10 mouse cellular contexts compared by ENCODE assay signal in the genomic region with DNA sequence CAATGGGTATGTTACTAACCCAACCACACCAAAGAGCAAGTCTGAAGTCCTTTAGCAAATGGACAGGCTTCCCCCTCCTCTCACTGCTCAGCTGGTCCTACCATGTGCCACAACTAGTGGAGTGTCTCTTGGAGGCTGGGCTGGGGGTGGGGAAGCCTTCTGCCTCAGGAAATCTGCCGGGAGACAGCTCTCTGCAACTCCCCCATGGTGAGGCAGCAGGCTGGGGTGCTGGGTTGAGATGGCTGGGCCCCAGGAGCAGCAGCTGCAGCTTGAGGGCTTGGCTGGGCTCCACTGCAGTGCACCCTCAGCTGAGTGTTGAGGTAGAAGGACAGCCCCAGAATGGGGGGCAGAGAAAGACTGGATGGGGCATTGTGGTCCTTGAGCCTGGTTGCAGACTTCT. TPM values are rescaled to one million over a fixed set of nuclear protein-coding genes. Genes with fewer than 3 reads are reported as not detected.
DNase-seq lines count a peak whose midpoint lies in the region; ATAC-seq and TF ChIP-seq lines count a peak whose summit lies in the region.
"Had no signal": no experiment of that assay in that cellular context is flagged by ENCODE, and none has a peak within 500 bp of the region (broad histone marks: within the 10 kb centered on the region; RNA-seq: fewer than 3 reads in every experiment).

No protein-coding gene starts in this region.

- peak overlapping the region; percentile 65 for H3K4me3 ChIP-seq in hindbrain, embryonic 14.5 days (replicated peaks; ENCODE audit: low read length)
- no peak overlapping the region for H3K4me3 ChIP-seq in hindbrain, embryonic 10.5 days
- H3K4me3 ChIP-seq in hindbrain, postnatal 0 days (ENCODE audit: low read length): peak overlapping the region; percentile 61
- peak overlapping the region; percentile 62; the same call in 1 of the 2 replicates for H3K4me3 ChIP-seq in neural tube, embryonic 13.5 days
- H3K4me3 ChIP-seq: erythroblast, embryonic 14.5 days had no signal

- H3K9ac ChIP-seq in hindbrain, embryonic 14.5 days: no peak overlapping the region; the same call in 1 of the 2 replicates
- H3K9ac ChIP-seq in hindbrain, postnatal 0 days (replicated peaks; ENCODE audit: low read length): no peak overlapping the region
- H3K9ac ChIP-seq in neural tube, embryonic 13.5 days: no peak overlapping the region

- peaks cover 76% of the 10 kb centered on the region for H3K27me3 ChIP-seq in hindbrain, embryonic 14.5 days (ENCODE audit: control insufficient read depth, insufficient read depth, low read length)
- peaks cover 89% of the 10 kb centered on the region for H3K27me3 ChIP-seq in hindbrain, embryonic 10.5 days (ENCODE audit: insufficient read depth, poor library complexity, severe bottlenecking)
- H3K27me3 ChIP-seq in hindbrain, postnatal 0 days (ENCODE audit: insufficient read depth, low read length): peaks cover 6% of the 10 kb centered on the region; the same call in 1 of the 2 replicates
- peaks cover 90% of the 10 kb centered on the region for H3K27me3 ChIP-seq in neural tube, embryonic 13.5 days

- no peaks in the 10 kb centered on the region for H3K36me3 ChIP-seq in hindbrain, embryonic 14.5 days (replicated peaks; ENCODE audit: control insufficient read depth, insufficient read depth)
- no peaks in the 10 kb centered on the region for H3K36me3 ChIP-seq in hindbrain, embryonic 10.5 days
- H3K36me3 ChIP-seq in hindbrain, postnatal 0 days (ENCODE audit: insufficient read depth, low read length): no peaks in the 10 kb centered on the region
- no peaks in the 10 kb centered on the region for H3K36me3 ChIP-seq in neural tube, embryonic 13.5 days
- H3K36me3 ChIP-seq: G1E had no signal

- H3K9me3 ChIP-seq in hindbrain, embryonic 14.5 days (ENCODE audit: control insufficient read depth, low read length): no peaks in the 10 kb centered on the region
- H3K9me3 ChIP-seq in hindbrain, embryonic 10.5 days: no peaks in the 10 kb centered on the region
- H3K9me3 ChIP-seq in hindbrain, postnatal 0 days (ENCODE audit: low read length): no peaks in the 10 kb centered on the region
- H3K9me3 ChIP-seq in neural tube, embryonic 13.5 days: no peaks in the 10 kb centered on the region
- H3K9me3 ChIP-seq: G1E had no signal

- H3K27ac ChIP-seq in hindbrain, embryonic 14.5 days: no peak overlapping the region
- no peak overlapping the region for H3K27ac ChIP-seq in hindbrain, embryonic 10.5 days
- no peak overlapping the region for H3K27ac ChIP-seq in hindbrain, postnatal 0 days
- H3K27ac ChIP-seq in neural tube, embryonic 13.5 days (replicated peaks): no peak overlapping the region

- intact Hi-C loops in heart, postnatal 25 days (cut with DNase I): loop anchor here (5.0 kb wide), 1 partner anchor 1634 kb away; no protein-coding TSS in a partner anchor

- TF ChIP-seq CTCF in hindbrain, postnatal 0 days (IDR thresholded peaks at IDR 0.05; ENCODE audit: low read depth): no peak

- DNase-seq in hindbrain, embryonic 14.5 days (ENCODE audit: low spot score): no peak
- no peak for DNase-seq in hindbrain, embryonic 10.5 days (ENCODE audit: low spot score)
- peak; percentile 46 for DNase-seq in cerebellum, adult 8-10 months
- DNase-seq in hindbrain, postnatal 0 days (ENCODE audit: low spot score): peak; percentile 14
- DNase-seq in testis, postnatal 14 days (ENCODE audit: low spot score): no peak
- DNase-seq in heart, postnatal 25 days (ENCODE audit: low spot score): no peak

- WGBS in hindbrain, embryonic 14.5 days: 18% methylated on average over 1 of the region's 1 CpGs
- 30% methylated on average over 1 of the region's 1 CpGs for WGBS in hindbrain, embryonic 10.5 days
- 20% methylated on average over 1 of the region's 1 CpGs for WGBS in hindbrain, postnatal 0 days
- WGBS in neural tube, embryonic 13.5 days: 27% methylated on average over 1 of the region's 1 CpGs

- H3K4me2 ChIP-seq in hindbrain, embryonic 14.5 days (replicated peaks): peak overlapping the region; percentile 73
- peak overlapping the region; percentile 68 for H3K4me2 ChIP-seq in hindbrain, postnatal 0 days (ENCODE audit: low read depth, low read length)
- peak overlapping the region; percentile 74 for H3K4me2 ChIP-seq in neural tube, embryonic 13.5 days

- peaks cover 13% of the 10 kb centered on the region for H3K4me1 ChIP-seq in hindbrain, embryonic 14.5 days (replicated peaks; ENCODE audit: control insufficient read depth, insufficient read depth, low read length)
- H3K4me1 ChIP-seq in hindbrain, embryonic 10.5 days (replicated peaks): peaks cover 9% of the 10 kb centered on the region; the same call in 1 of the 2 replicates
- 0 out of 2 replicates have a peak, but pooled peaks cover 4% of the 10 kb centered on the region for H3K4me1 ChIP-seq in hindbrain, postnatal 0 days (ENCODE audit: insufficient read depth, low read length)
- peaks cover 14% of the 10 kb centered on the region; the same call in 1 of the 2 replicates for H3K4me1 ChIP-seq in neural tube, embryonic 13.5 days (replicated peaks)

- no peak for ATAC-seq in hindbrain, embryonic 14.5 days (ENCODE audit: low FRiP score)
- no peak for ATAC-seq in hindbrain, postnatal 0 days
- ATAC-seq in neural tube, embryonic 13.5 days (ENCODE audit: low read depth): no peak
- ATAC-seq in granulocyte monocyte progenitor cell, adult 5-6 weeks (replicated peaks; ENCODE audit: poor library complexity, severe bottlenecking): no peak

RNA-seq across cellular contexts. Expression of a gene that starts 2.1 kb away (rescaled TPM):
- polyA plus RNA-seq in hindbrain, embryonic 14.5 days (2014; fragmentation: Nextera tagmentation; extraction: Ambion mirVana): 8.4 and 9.5 TPM in 2 replicates
- polyA plus RNA-seq in hindbrain, embryonic 10.5 days (2016; fragmentation: Nextera tagmentation; extraction: Ambion mirVana): 0.88 and 1.9 TPM in 2 replicates
- 27.3 and 30.0 TPM in 2 replicates for total RNA-seq in hindbrain, postnatal 0 days (2014; rRNA removed)
- 9.5 and 9.7 TPM in 2 replicates for polyA plus RNA-seq in hindbrain, postnatal 0 days (2015; fragmentation: Nextera tagmentation; extraction: Ambion mirVana)
- polyA plus RNA-seq in neural tube, embryonic 13.5 days (2015; fragmentation: Nextera tagmentation; extraction: Ambion mirVana): 4.7 and 7.4 TPM in 2 replicates
- 7.4 and 10.5 TPM in 2 replicates for total RNA-seq in granulocyte monocyte progenitor cell, adult 5-6 weeks (2014; fragmentation: Nextera tagmentation)
- total RNA-seq in granulocyte monocyte progenitor cell, adult 5-6 weeks (2017): 0.60 and 5.3 TPM in 2 replicates
- total RNA-seq in heart, postnatal 25 days (2021): 10 to 100 TPM; 80.6 to 80.7 TPM

Comparison
In these comparisons a context has a peak if more than half of its experiments do, and no peak if none do; other contexts are left out.
1. DNase-seq: peak in cerebellum, adult 8-10 months (single experiment) and hindbrain, postnatal 0 days (single experiment); none in hindbrain, embryonic 14.5 days (single experiment), hindbrain, embryonic 10.5 days (single experiment), testis, postnatal 14 days (single experiment) and heart, postnatal 25 days (single experiment).
2. Peak in every context shown above with its lines, with median percentiles within 50 percentile points of each other: H3K4me2 ChIP-seq.